Mouse (Mus musculus) left cerebral cortex, postnatal 4 days (tissue): ENCODE measurements around the gene Higd2a. TPM values are rescaled to one million over a fixed set of nuclear protein-coding genes. Genes with fewer than 3 reads are reported as not detected.
A peak's percentile ranks its signal among the peaks of the same experiment; 100 is the strongest.
"Not testable (repeated sequence)": the region's sequence is repeated elsewhere in the genome, so short reads cannot be mapped to it uniquely, and the experiment has no call there.

ENCODE experiments used
- DNase-seq: peaks from one replicate; pipeline ENCODE4 v3.0.0-alpha.2; 2022
- intact Hi-C: fragments of 180-260 bp; cut with DNase I; formaldehyde crosslinking; loops from one replicate; pipeline ENCODE4 v1.15.1; 2025
- microRNA-seq: library from miRNA; unstranded; fragments of <30 nt; microRNA quantifications from one replicate; pipeline ENCODE4 v1.2.0, GENCODE M21; 2022
- total RNA-seq, 2 experiments: library from RNA; stranded (reverse); gene quantifications; 2 replicates each; pipeline ENCODE4 v1.2.3; 2021

Gene Higd2a
- total RNA-seq, 2 experiments from 2014 or later: 118 to 126 TPM

DNA sequence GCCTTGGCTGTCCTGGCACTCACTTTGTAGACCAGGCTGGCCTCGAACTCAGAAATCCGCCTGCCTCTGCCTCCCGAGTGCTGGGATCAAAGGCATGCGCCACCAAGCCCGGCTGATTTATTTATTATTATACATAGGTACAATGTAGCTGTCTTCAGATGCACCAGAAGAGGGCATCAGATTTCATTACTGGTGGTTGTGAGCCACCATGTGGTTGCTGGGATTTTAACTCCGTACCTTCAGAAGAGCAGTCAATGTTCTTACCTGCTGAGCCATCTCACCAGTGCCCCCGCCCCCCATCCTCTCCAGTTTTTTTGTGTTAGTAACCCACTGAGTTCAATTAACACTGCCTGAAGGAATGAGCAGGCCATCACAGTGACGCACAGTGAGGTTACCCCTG, 23.1 kb downstream of the Higd2a start:
- intact Hi-C loops: not testable (repeated sequence)

DNA sequence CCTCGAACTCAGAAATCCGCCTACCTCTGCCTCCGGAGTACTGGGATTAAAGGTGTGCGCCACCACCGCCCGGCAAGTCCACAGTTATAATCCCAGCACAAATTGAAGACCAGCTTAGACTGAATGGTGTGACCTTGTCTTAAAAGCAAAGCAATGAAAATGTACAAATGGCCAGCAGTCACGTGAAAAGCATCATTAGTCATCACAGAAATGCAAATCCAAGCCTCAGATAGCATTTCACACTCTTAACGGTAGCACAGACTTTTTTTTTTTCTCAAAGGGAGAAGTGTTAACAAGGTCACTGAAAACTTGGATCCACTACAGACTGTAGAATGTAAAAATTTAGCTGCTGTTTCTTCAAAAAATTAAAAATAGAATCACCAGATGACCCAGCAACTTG, 26.3 kb downstream of the Higd2a start:
- intact Hi-C loops: no loop called here
- no peak for DNase-seq

More for the DNA sequence above, 23.1 kb downstream of the Higd2a start:
- not testable (repeated sequence) for DNase-seq

DNA sequence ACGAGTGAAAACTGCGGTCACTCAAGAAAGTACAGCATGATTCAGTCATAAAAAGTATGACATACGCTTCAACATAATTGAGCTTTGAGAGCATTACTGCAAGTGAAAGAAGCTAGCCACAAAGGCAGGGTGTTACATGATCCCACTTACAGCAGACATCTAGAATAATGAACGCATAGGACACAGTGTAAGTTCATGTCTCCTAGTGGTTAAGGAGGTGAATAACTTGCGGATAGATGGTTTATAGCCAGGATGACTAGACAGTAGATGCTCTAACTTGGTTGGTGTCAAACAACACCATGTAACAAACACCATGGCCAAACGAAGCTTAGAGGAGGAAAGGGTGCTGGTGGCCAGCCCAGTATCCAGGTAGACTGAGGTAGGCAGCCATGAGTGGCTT, 27.0 kb downstream of the Higd2a start:
- intact Hi-C loops: no loop called here
- no peak for DNase-seq

DNA sequence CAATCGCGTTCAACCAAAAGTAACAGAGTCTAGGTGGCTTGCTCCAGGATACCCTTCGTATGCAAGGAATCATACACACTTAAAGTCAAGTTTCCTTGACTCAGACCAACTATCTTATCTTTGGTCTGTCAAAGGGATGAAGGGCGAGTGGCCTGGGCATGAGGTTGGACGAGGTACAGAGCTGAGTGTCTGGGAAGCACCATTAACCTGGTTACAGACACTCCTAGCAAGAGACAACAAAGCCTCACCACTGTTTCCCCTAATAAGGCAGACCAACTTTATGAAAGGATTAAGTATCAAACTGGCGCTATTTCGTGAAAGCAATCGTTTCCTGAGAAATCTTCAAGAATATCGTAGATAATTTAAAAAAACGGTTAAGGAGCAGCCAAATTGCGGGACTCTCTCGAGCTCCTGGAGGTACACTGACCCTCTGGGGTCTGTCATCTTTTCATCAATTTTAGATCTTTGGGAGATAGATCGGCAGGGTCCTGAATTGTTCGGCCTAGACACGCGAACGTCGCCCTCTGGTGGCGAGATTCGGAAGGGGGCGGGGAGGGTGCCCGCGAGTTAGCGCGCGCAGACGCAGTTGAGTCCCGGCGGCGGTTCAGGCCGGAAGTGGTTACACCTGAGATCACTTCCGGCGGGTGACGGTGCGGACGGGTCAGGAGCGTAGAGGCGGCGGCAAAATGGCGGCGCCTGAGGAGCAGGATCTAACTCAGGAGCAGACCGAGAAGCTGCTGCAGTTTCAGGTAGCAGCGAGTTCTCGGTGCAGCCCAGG, 31.3 kb downstream of the Higd2a start, which contains the start of gene Faf2:
Gene Faf2 (plus strand): TSS at position 630 of the 778 bp plus-strand sequence.
- DNase-seq: peak; percentile 99
- intact Hi-C loops: no loop called here

DNA sequence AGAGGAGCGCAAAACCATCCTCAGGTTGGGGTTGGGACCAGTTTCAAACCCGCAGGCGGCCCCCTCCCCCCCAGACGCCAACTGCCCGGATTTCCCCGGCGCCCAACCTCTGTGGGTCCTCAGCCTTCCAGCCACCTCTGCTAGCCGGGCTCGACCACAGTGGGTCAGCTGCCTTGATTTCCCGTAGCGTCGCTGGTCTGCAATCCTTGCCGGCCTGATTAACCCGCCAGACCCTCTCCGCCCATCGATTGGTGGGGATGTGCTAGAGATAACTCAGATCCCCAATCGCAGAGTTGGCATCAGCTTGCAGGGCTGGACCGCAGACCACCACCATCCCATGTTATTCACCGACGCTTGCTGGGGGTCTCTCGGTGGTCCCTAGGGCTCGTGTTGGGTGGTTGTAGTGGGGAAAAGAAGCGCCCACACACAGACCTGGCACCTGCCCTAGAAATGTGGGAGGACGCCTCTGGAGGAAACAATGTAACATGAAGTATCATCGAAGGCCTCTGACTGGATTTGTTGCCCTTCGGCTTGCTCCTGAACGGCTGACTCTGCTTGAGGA, 32.0 kb downstream of the Higd2a start:
- peak; percentile 20 for DNase-seq
- intact Hi-C loops: no loop called here

DNA sequence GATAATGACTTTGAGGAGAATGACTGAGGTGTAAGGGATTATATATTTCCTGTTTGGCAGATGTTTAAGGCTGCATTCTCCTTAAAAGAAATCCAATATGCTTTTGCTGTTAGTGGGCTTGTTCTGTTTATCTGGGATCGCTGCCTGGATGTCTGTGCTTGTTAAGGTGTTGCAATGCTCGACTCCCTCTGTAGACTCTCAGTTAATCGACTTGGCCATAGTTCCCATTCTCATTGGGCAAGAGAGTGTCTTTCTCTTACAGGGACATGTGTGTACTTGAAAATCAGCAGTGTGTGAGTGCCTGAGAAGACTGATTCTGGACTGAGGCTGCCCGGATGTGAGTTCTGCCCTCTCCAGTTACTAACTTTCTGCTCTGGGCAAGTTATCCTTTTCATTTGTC, 39.1 kb downstream of the Higd2a start:
- no peak for DNase-seq
- intact Hi-C loops: loop anchor here (5.0 kb wide), 1 partner anchor 43 kb away; no protein-coding TSS in a partner anchor

DNA sequence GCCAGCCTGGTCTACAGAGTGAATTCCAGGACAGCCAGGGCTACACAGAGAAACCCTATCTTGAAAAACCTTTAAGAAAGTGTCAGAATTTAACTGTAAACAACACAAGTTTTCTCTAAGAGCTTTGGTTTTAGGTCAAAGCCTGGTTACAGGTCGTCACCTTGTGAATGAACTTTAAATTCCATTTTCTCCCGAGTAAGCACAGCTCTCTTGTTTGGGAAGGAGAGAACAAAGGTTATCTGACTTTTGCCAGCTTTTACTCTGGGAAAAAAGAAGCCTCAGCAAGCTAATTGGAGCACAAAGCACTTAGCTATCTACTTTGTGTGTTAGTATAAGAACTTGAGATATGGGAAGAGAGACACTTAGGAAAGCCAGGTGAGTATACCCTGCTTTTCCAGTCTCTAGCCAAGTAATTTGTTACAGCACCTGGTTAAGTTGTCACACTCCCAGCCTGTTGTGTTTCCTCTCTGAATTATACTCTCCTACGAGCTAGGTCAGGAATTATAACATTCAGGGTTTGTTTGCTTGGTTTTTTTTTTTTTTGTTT, 42.8 kb downstream of the Higd2a start:
- no peak for DNase-seq
- intact Hi-C loops: no loop called here

DNA sequence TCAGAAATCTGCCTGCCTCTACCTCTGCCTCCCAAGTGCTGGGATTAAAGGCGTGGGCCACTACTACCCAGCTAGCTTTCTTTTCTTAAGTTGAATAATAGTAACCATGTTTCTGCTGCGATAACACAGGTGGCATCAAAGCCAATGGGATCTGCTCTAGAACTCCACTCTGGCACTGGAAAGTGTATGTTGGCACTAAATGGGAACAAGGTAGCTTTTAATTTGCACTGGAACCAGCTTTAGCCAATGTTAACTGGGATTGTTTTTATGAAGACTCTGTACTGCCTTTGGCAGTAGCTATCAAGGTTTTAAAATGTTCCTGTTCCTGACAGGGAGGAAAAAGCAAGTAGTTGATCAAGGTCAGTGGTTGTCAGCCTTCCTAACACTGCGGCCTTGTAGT, 45.0 kb downstream of the Higd2a start:
- DNase-seq: no peak
- intact Hi-C loops: no loop called here

Small RNA genes lying within 50 kb of the gene (microRNA-seq; reads per million reads assigned to microRNA genes)
- gene Gm24195: not detected

Other genes with a start within 250 kb of the Higd2a start
- 100 to 1,000 TPM; 451 to 461 TPM for gene Cplx2, start 218.9 kb upstream of the Higd2a start, total RNA-seq
- 10 to 100 TPM; 43.8 to 45.4 TPM for gene Thoc3, start 121.4 kb upstream of the Higd2a start, total RNA-seq
- gene Simc1, start 86.4 kb upstream of the Higd2a start, total RNA-seq: 10 to 100 TPM; 30.5 to 34.3 TPM
- 100 to 1,000 TPM; 148 to 157 TPM for gene 4833439L19Rik, start 24.8 kb upstream of the Higd2a start, total RNA-seq
- gene Arl10, start 15.2 kb upstream of the Higd2a start, total RNA-seq: 10 to 100 TPM; 73.5 to 75.1 TPM
- 10 to 100 TPM; 30.8 to 36.3 TPM for gene Nop16, start 117 bp upstream of the Higd2a start, total RNA-seq
- 100 to 1,000 TPM; 256 to 262 TPM for gene Cltb, start 21.1 kb downstream of the Higd2a start, total RNA-seq
- gene Faf2, start 31.6 kb downstream of the Higd2a start, total RNA-seq: 10 to 100 TPM; 54.1 to 56.9 TPM
- gene Rnf44, start 103.7 kb downstream of the Higd2a start, total RNA-seq: 100 to 1,000 TPM; 111 to 114 TPM
- under 1 TPM; 0.12 to 0.26 TPM for gene Cdhr2, start 111.3 kb downstream of the Higd2a start, total RNA-seq
- gene Gprin1, start 159.7 kb downstream of the Higd2a start, total RNA-seq: 100 to 1,000 TPM; 277 to 278 TPM
- gene Sncb, start 176.4 kb downstream of the Higd2a start, total RNA-seq: 100 to 1,000 TPM; 331 to 383 TPM
- not detected for gene Eif4e1b, start 193.8 kb downstream of the Higd2a start, total RNA-seq
- gene Tspan17, start 199.2 kb downstream of the Higd2a start, total RNA-seq: 10 to 100 TPM; 41.2 to 63.8 TPM